Mouse (Mus musculus) testis, adult 2 months (tissue): ENCODE measurements at regions not wholly inside any gene's neighbourhood (a gene's known extent, or its start where the extent isn't known, plus 50 kb on each side); places are given as distances from the start of the nearest gene placed in this dataset.

ENCODE experiments used
- CTCF ChIP-seq: fragments of 200-500 bp; IDR thresholded peaks from 2 replicates; pipeline ENCODE4 v1.5.1; 2012; ENCODE audit warnings: low read depth, mild to moderate bottlenecking, inconsistent platforms, low read length, moderate library complexity; ENCODE audit not compliant: control insufficient read depth, insufficient read depth, insufficient replicate concordance
- POLR2A ChIP-seq: fragments of 200-500 bp; IDR thresholded peaks from 2 replicates; pipeline ENCODE4 v1.6.1; 2012; ENCODE audit warnings: low read depth, mild to moderate bottlenecking, inconsistent platforms, low read length, moderate library complexity; ENCODE audit not compliant: control insufficient read depth

- TF ChIP-seq CTCF (no peak), POLR2A (no peak)
Measured at GRCm38 (mm10) chr11:71422291-71422840, 191.8 kb upstream of the Nlrp1b start.
